Mouse (Mus musculus) heart, embryonic 12.5 days (tissue): ENCODE data around the gene Aup1. TPM values are rescaled to one million over a fixed set of nuclear protein-coding genes. Genes with fewer than 3 reads are reported as not detected.

Experiments
- ATAC-seq: fragments of 200-750 bp; cut with Nextera tagmentation; 2 replicates; pipeline ENCODE4 v1.8.0; 2017; ENCODE audit warnings: moderate TSS enrichment, moderate library complexity; ENCODE audit not compliant: insufficient number of reproducible peaks, low FRiP score
- H3K27ac ChIP-seq: fragments of 300-500 bp; sonication (generic); 2 replicates; pipeline ENCODE4 v1.5.1; 2016; ENCODE audit warnings: mild to moderate bottlenecking, moderate library complexity; ENCODE audit not compliant: poor library complexity, severe bottlenecking
- H3K27me3 ChIP-seq: fragments of 300-500 bp; sonication (generic); replicated peaks from 2 replicates; pipeline ENCODE4 v1.6.1; 2016; ENCODE audit warnings: mild to moderate bottlenecking, moderate library complexity
- H3K36me3 ChIP-seq: fragments of 300-500 bp; sonication (generic); 2 replicates; pipeline ENCODE4 v1.6.1; 2016; ENCODE audit warnings: mild to moderate bottlenecking, moderate library complexity
- H3K4me1 ChIP-seq: fragments of 300-500 bp; sonication (generic); replicated peaks from 2 replicates; pipeline ENCODE4 v1.6.1; 2016; ENCODE audit warnings: mild to moderate bottlenecking
- H3K4me2 ChIP-seq: fragments of 300-500 bp; sonication (generic); 2 replicates; pipeline ENCODE4 v1.6.1; 2016; ENCODE audit warnings: mild to moderate bottlenecking, moderate library complexity
- H3K4me3 ChIP-seq: fragments of 300-500 bp; sonication (generic); 2 replicates; pipeline ENCODE4 v1.5.1; 2016; ENCODE audit warnings: mild to moderate bottlenecking
- H3K9ac ChIP-seq: fragments of 300-500 bp; sonication (generic); 2 replicates; pipeline ENCODE4 v1.6.1; 2016; ENCODE audit warnings: mild to moderate bottlenecking, moderate library complexity
- H3K9me3 ChIP-seq: fragments of 300-500 bp; sonication (generic); replicated peaks from 2 replicates; pipeline ENCODE4 v1.6.1; 2016; ENCODE audit warnings: mild to moderate bottlenecking, moderate library complexity
- WGBS: fragments of 180-500 bp; shearing (Covaris S2); methylation state at CpG from one replicate; pipeline ENCODE4 v1.1.7; 2016; 5-methylcytosine and 5-hydroxymethylcytosine counted together
- polyA plus RNA-seq: library from polyadenylated mRNA; unstranded; fragments of >200 nt; fragmentation: Nextera tagmentation; extraction: Ambion mirVana; gene quantifications from 2 replicates; pipeline ENCODE4 v1.2.1, GENCODE M21; 2016

Aup1 gene
- polyA plus RNA-seq, 1 experiment from 2014 or later = 120 TPM

DNA sequence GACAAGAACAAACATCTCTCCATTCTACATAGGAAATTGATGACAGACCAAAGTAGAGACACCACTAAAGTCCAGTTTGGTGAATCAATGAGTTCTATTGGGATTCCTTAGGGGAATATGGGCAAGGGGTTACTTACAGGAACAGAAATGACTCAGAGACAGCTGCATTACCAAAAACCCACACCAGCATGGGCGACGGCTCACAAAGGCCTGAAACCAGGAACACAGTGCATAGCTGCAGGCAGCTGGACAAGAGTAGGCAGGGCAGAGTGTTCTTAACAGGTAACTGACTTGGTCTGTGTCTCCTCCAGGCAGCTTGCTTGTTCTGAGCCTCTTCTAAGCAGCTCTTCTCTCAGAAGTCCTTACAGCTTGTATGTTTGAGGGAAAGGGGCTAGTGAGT lies 38.6 kb upstream of the Aup1 start:
- H3K36me3 ChIP-seq = no peaks in the 10 kb centered on the region
- no peaks in the 10 kb centered on the region; the same call in 1 of the 2 replicates for H3K27me3 ChIP-seq
- WGBS = 90% methylated on average over 2 of the region's 2 CpGs
- H3K9me3 ChIP-seq = no peaks in the 10 kb centered on the region
- no peak overlapping the region for H3K4me2 ChIP-seq
- H3K27ac ChIP-seq = no peak overlapping the region
- H3K4me3 ChIP-seq = no peak overlapping the region
- ATAC-seq = no peak
- peaks cover 12% of the 10 kb centered on the region; the same call in 1 of the 2 replicates for H3K4me1 ChIP-seq
- no peak overlapping the region for H3K9ac ChIP-seq

DNA sequence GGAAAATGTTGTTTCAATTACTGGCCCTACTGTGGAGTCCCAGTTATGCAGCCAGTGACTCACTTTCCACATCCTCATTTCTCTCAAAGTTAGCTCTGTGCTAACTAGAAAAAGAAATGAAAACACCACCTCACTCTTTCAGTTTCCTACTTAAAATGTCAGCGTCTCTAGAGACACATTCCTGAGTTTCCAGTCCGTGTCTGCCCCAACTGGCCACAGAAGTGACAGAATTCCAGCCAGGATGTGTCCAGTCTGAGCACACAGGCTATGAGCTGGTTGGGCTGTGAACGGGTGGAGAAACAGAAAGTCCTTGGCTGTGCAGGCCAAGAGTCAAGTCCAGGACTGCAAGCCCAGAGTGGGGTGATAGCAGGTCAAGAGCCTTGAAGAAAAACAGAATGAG lies 37.1 kb upstream of the Aup1 start:
- Histone ChIP-seq H3K4me3 (no peak overlapping the region), H3K4me1 (peaks cover 12% of the 10 kb centered on the region; the same call in 1 of the 2 replicates), H3K27ac (peak overlapping the region; percentile 37; the same call in 1 of the 2 replicates), H3K9me3 (no peaks in the 10 kb centered on the region), H3K27me3 (no peaks in the 10 kb centered on the region; the same call in 1 of the 2 replicates), H3K9ac (no peak overlapping the region), H3K4me2 (no peak overlapping the region), H3K36me3 (no peaks in the 10 kb centered on the region)
- ATAC-seq = no peak
- WGBS = 13% methylated on average over 3 of the region's 3 CpGs

DNA sequence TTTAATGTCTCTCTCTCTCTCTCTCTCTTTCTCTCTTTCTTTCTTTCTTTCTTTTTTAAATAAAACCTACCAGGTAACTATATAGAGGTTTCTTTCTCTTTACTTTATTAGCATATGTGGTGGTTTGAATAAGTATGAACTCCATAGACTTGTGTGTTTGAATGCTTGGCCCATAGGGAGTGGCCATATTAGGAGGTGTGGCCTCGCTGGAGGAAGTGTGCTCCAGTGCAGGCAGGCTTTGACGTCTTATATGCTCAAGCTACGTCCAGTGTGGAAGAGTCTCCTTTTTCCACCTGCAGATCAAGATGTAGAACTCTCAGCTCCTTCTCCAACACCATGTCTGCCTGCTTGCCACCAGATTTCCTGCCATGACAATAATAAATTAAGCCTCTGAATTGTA lies 35.3 kb upstream of the Aup1 start:
- 74% methylated on average over 3 of the region's 3 CpGs for WGBS

DNA sequence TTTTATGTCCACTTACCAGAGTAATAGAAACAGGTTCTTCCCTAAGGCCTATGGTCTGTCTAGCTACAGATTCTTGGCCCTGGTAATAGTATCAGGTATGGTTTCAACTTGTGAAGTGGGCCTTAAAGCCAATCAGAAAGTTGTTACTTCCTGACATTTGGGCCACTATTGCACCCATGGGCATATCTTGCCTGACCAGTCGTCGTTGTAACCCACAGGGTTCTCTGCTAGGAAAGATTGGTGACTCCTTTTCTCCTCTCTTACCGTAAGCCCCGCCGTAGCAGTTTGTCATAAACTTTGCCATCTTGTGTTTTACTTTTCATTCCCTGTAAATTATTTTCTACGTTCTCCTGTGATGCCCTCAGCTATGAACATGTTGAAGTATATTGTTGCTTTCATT lies 34.2 kb upstream of the Aup1 start:
- ATAC-seq = no peak
- no peaks in the 10 kb centered on the region for H3K9me3 ChIP-seq
- no peak overlapping the region for H3K4me3 ChIP-seq
- H3K4me1 ChIP-seq = peaks cover 7% of the 10 kb centered on the region; the same call in 1 of the 2 replicates
- H3K4me2 ChIP-seq = no peak overlapping the region
- 66% methylated on average over 6 of the region's 6 CpGs for WGBS
- no peak overlapping the region for H3K27ac ChIP-seq
- H3K27me3 ChIP-seq = no peaks in the 10 kb centered on the region
- no peak overlapping the region for H3K9ac ChIP-seq
- H3K36me3 ChIP-seq = no peaks in the 10 kb centered on the region

More for the DNA sequence above, 35.3 kb upstream of the Aup1 start:
- peaks cover 12% of the 10 kb centered on the region; the same call in 1 of the 2 replicates for H3K4me1 ChIP-seq
- no peaks in the 10 kb centered on the region for H3K9me3 ChIP-seq
- H3K36me3 ChIP-seq = no peaks in the 10 kb centered on the region
- ATAC-seq = no peak
- H3K27ac ChIP-seq = no peak overlapping the region
- no peaks in the 10 kb centered on the region for H3K27me3 ChIP-seq
- H3K9ac ChIP-seq = no peak overlapping the region
- H3K4me2 ChIP-seq = no peak overlapping the region
- no peak overlapping the region for H3K4me3 ChIP-seq

DNA sequence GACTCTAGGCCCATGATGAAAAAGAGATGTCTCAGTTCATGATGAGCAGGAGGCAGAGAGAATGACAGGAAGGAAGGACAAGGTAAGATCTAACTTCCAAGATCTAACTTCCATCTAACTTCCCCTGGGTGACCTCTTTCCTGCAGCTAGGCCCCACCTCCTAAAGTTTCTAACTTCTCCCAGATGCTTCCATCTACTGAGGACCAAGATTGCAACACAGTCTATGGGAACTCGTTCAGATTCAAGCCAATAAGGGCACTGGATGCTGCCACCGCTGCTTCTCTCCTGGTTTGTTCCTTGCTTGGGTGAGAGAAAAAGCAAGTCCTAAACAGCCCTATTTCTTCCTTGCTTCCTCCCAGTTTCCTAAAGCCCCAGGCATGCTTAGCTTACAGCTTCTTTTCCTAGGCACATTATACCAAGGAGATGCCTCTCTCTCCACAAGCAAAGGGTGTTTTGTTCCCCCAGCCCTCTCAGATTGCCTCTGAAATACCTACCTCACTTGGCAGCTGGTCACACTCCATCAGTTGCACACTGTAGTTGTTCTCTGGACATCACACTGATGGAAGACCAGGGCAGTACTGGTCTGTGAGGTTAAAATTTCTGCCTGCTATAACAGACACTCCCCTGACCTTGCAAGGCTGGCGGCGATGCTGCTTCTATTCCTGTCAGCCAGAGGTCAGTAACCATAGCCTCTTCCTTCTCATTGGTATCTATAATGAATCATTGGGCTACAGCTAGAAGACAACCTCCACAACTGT lies 33.3 kb upstream of the Aup1 start:
- H3K36me3 ChIP-seq = no peaks in the 10 kb centered on the region
- H3K4me2 ChIP-seq = no peak overlapping the region
- peaks cover 7% of the 10 kb centered on the region; the same call in 1 of the 2 replicates for H3K4me1 ChIP-seq
- ATAC-seq = no peak
- H3K9me3 ChIP-seq = no peaks in the 10 kb centered on the region
- no peak overlapping the region for H3K27ac ChIP-seq
- H3K27me3 ChIP-seq = no peaks in the 10 kb centered on the region
- 67% methylated on average over 4 of the region's 4 CpGs for WGBS
- H3K4me3 ChIP-seq = no peak overlapping the region
- no peak overlapping the region for H3K9ac ChIP-seq

DNA sequence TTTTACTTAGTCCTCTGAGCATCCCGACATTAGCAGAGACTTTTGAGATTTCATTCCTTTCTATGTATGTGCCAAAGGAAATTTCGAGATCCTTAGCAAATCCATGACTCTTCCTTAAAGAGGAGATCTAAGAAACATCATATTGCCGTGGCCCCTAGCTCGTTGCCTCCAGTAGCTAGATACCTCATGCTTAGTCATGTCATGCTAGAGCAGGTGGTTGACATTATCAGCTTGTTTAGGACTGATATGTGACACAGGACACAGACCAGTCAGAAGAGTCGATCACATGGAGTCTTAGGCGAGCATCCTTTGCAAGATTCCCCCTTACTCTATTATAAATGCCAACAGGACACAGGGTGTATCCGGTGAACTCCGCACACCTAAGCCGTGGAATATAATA lies 31.3 kb upstream of the Aup1 start:
- WGBS = 81% methylated on average over 9 of the region's 9 CpGs
- H3K9ac ChIP-seq = no peak overlapping the region
- no peak for ATAC-seq
- H3K4me3 ChIP-seq = no peak overlapping the region
- peaks cover 12% of the 10 kb centered on the region for H3K27me3 ChIP-seq
- H3K27ac ChIP-seq = no peak overlapping the region
- H3K4me2 ChIP-seq = no peak overlapping the region
- no peaks in the 10 kb centered on the region for H3K36me3 ChIP-seq
- H3K4me1 ChIP-seq = peaks cover 4% of the 10 kb centered on the region
- no peaks in the 10 kb centered on the region for H3K9me3 ChIP-seq

DNA sequence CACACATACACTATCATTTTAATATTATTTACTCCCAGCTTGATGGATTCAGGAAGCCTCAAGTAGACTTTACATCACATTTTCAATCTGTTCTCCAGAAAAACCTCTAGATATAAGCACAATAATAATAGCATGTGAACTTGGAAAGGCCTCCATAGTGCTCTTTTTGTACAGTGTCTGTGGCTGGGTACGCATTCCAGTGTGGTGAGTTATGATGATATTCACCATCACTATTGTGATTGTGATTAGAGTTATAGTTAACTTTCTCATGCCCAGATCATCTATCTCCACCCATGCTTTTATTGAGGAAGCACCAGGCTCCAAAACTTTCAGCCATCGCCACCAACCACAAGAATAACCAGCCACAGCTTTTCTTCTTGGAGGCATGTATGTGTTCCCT lies 30.5 kb upstream of the Aup1 start:
- no peak overlapping the region for H3K4me2 ChIP-seq
- peaks cover 20% of the 10 kb centered on the region for H3K27me3 ChIP-seq
- H3K36me3 ChIP-seq = no peaks in the 10 kb centered on the region
- H3K9me3 ChIP-seq = no peaks in the 10 kb centered on the region
- H3K9ac ChIP-seq = no peak overlapping the region
- no peak overlapping the region for H3K4me3 ChIP-seq
- no peak overlapping the region for H3K27ac ChIP-seq
- ATAC-seq = no peak
- H3K4me1 ChIP-seq = peaks cover 6% of the 10 kb centered on the region
- 89% methylated on average over 2 of the region's 2 CpGs for WGBS

DNA sequence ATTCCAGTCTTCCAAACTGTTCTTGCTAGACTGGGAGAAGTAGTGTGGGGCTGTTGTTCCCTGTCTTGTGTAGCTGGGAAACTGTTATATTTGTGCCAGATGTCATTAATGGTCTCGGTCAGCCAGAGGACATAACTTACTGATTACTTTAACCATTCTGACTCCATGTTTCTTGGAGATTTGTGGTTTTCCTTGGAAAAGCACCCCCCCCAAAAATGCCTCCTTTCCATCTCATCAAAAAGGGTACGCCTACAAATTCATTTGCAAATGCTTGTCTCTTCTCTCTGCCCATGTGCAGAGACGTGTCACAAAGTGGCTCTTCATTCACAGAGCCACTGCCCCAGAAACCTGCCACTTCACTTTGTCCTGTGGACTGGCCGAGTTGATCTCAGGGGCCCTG lies 29.9 kb upstream of the Aup1 start:
- Histone ChIP-seq H3K4me3 (no peak overlapping the region), H3K9ac (no peak overlapping the region), H3K9me3 (no peaks in the 10 kb centered on the region), H3K4me2 (no peak overlapping the region), H3K27me3 (peaks cover 26% of the 10 kb centered on the region), H3K36me3 (no peaks in the 10 kb centered on the region), H3K27ac (no peak overlapping the region), H3K4me1 (peaks cover 6% of the 10 kb centered on the region)
- ATAC-seq = no peak
- 71% methylated on average over 4 of the region's 4 CpGs for WGBS

DNA sequence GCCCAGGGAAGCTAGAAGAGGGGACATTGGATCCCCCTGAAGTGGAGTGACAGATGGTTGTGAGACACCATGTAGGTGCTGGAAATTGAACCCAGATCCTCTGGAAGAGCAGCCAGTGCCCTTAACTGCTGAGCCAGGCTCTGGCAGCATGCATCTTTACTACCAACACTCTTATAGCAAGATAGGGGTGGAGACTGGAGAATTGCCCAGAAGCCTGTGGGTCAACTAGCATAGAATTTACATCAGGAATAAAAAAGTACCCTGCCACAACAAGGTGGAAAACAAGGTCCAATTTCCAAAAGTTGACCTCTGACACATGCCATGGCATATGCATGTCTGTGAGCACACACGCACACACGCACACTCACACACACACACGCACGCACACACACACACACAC lies 29.1 kb upstream of the Aup1 start:
- H3K27ac ChIP-seq = no peak overlapping the region
- WGBS = 96% methylated on average over 4 of the region's 4 CpGs
- no peaks in the 10 kb centered on the region for H3K9me3 ChIP-seq
- peaks cover 12% of the 10 kb centered on the region for H3K4me1 ChIP-seq
- H3K9ac ChIP-seq = no peak overlapping the region
- no peak overlapping the region for H3K4me3 ChIP-seq
- no peak overlapping the region for H3K4me2 ChIP-seq
- ATAC-seq = no peak
- H3K27me3 ChIP-seq = peaks cover 34% of the 10 kb centered on the region
- no peaks in the 10 kb centered on the region for H3K36me3 ChIP-seq

DNA sequence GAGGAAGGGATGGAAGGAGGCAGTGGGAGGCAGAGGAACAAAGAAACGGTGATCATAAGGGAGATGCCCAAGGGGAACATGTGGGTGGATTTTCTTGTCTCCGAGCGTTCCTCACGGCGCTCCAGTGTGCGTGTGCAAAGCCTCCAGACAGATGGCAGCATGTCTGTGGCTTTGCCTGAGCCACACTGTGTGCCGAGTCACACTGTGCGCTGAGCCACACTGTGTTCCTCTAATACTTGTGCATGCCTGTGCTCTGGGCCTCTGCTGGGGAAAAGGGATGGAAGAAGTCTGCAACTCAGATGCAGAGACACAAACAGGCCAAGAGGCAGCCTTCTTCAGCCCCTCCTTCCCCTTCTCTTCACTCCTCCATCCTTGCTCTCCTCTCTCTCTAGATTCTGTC lies 27.0 kb upstream of the Aup1 start:
- no peak overlapping the region for H3K4me3 ChIP-seq
- H3K27me3 ChIP-seq = peaks cover 55% of the 10 kb centered on the region
- peaks cover 6% of the 10 kb centered on the region; the same call in 1 of the 2 replicates for H3K36me3 ChIP-seq
- ATAC-seq = no peak
- H3K4me1 ChIP-seq = peaks cover 23% of the 10 kb centered on the region
- H3K27ac ChIP-seq = no peak overlapping the region
- 79% methylated on average over 8 of the region's 8 CpGs for WGBS
- no peak overlapping the region for H3K4me2 ChIP-seq
- no peaks in the 10 kb centered on the region for H3K9me3 ChIP-seq
- H3K9ac ChIP-seq = no peak overlapping the region

DNA sequence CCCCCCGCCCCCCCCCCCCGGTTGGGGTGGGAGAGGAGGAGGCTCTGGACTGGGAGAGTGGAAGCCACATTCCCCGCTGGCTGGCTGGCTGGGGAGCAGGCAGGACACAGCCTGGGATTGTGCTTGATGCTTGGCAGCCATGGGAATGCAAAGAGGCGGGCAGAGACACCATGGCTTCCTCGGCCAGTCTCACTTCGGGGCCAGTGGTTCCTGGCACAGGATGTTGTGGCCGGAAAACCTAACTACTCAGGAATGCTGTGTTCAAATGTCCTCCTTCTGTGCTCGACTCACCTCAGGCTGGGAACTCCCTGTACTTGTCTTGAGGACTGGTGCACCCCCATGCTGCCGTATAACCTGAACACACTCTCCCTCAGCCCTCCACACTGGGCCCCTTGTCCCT lies 26.6 kb upstream of the Aup1 start:
- 54% methylated on average over 7 of the region's 9 CpGs for WGBS

DNA sequence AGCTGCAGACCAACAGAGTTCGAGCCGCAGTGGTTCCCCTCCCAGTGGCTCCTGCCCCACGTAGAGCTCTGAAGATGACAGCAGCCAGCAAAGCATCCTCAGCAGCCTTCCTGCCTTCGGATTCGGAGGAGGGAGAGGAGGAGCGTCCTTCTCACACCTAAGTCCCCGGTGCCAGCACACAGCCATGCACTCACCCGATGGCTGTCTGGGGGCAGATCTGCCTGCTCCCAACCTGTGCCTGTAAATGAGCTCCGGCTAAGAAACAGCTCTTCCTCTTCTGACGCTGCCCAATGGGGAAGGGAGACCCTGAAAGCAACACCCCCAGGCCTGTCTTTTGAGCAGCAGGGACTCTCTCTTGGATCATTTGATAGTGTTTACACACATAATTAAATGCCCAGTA lies 24.5 kb upstream of the Aup1 start:
- Histone ChIP-seq H3K27me3 (peaks cover 56% of the 10 kb centered on the region), H3K27ac (no peak overlapping the region), H3K4me2 (no peak overlapping the region), H3K36me3 (peaks cover 6% of the 10 kb centered on the region; the same call in 1 of the 2 replicates), H3K4me3 (no peak overlapping the region), H3K9me3 (no peaks in the 10 kb centered on the region), H3K4me1 (peaks cover 36% of the 10 kb centered on the region), H3K9ac (no peak overlapping the region)
- ATAC-seq = no peak
- 35% methylated on average over 10 of the region's 10 CpGs for WGBS

More for the DNA sequence above, 26.6 kb upstream of the Aup1 start:
- ATAC-seq = no peak
- no peak overlapping the region for H3K27ac ChIP-seq
- no peaks in the 10 kb centered on the region for H3K9me3 ChIP-seq
- H3K27me3 ChIP-seq = peaks cover 56% of the 10 kb centered on the region
- H3K36me3 ChIP-seq = peaks cover 6% of the 10 kb centered on the region; the same call in 1 of the 2 replicates
- no peak overlapping the region for H3K9ac ChIP-seq
- H3K4me3 ChIP-seq = no peak overlapping the region
- H3K4me1 ChIP-seq = peaks cover 27% of the 10 kb centered on the region
- no peak overlapping the region for H3K4me2 ChIP-seq
